Mouse (Mus musculus) cerebellum, postnatal 36 days (tissue): ENCODE measurements around the gene Atp1a1.

Experiments
- DNase-seq, 2 experiments: peaks; one replicate each; pipeline ENCODE4 v3.0.0; 2021 to 2022; ENCODE audit warnings: mixed read lengths in 2 of 2

The Atp1a1 gene

DNA sequence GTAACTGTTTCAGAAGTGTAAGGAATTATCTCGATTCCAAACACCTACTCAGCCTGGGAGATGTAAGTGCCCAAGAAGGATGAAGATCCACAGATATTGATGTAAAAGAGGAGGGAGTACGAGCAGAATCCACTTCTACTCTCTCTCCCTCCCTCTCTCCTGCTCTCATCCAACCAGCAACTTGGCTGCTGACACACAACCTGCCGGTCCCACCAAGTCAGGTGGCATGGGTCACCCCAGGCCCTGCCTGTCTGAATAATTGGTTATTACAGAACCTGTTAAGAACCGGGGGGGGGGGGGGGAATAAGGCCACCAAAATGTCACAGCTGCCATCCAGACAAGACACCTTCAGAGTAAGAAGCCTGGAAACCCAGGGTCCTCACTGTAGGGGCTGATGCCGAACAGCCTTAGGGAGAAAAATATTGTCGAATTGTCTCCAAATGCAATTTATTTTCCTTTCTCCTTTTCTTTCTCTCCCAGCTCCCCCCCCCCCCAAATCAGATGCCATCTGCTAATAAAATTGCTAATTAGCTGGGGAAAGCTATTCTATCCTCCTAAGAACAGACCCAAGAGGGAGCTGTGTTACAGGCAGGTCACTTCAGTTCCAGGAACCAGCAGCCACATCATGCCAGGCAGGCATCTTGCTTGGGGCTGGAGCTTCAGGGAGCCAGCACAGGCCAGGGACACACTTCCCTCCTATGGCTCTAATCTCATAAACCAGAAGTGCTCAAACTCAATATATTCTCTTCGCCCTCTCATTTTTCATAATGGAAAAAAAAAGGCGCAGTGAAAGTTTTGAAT is 6.7 kb upstream of the Atp1a1 start:
- DNase-seq, result no peak

DNA sequence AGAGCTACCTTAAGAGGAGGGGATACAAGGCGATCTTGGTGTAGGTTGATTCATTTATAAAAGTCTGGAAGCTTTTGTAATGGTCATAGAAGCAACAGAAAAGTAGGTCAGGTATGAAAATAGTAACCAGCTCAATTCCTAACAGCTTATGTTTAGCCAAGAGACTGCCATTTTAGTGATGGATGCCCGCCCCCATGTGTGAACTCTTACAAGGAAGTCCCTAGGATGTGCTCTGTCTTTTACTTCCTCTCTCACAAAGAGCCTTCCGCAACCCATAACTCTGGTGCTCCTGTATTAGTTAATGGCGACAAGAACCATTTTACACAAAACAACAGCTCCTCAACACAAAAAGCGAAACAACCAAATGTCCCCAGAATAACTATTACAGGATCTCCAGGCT is 4.8 kb upstream of the Atp1a1 start:
- DNase-seq, result no peak

DNA sequence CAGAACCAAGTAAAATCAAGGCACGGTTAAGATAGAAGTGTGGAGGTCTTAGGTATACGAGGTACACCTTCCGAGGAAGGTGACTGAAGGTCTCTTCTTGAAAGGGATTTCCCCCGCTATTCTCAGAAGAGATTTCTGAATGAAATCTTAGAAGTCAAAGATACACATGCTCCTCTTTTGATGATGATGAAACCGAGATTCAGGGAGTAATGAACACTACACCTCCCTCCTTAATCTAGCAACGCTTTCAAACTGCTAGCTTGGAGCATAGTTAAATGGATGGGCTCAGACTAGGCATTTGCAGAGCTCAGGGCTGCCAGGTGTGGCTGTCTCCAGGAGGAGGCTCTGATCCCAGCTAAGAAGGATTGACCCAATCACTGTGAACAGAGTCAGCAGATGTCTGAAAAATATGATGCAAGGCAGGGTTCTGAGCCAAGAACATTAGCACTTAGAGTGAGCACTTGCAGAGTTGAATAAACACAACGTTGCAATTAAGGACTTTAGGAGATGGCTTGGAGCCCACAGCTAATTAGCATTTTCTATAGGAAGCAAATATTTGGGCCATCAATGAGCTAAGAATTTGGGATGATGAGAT is 2.5 kb upstream of the Atp1a1 start:
- DNase-seq, result no peak

DNA sequence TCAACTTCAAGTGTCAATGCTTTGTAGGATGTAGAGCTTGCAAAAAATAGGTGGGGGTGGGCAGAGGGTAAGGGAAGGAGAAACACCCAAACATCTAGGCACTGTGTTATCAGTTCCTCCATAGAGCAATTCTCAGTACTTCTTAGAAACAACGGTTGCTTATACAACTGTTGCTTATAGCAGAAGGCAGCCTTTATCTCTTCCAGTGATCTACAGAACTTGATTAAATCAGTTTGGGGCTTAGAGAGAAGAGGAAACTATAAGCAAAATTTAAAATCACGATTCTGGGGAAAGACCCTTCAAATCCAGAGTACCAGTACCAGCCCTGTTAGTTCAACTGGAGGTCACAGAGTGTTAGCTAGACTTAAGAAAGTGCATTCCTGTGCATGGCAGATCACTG is 1.2 kb upstream of the Atp1a1 start:
- DNase-seq, result no peak

DNA sequence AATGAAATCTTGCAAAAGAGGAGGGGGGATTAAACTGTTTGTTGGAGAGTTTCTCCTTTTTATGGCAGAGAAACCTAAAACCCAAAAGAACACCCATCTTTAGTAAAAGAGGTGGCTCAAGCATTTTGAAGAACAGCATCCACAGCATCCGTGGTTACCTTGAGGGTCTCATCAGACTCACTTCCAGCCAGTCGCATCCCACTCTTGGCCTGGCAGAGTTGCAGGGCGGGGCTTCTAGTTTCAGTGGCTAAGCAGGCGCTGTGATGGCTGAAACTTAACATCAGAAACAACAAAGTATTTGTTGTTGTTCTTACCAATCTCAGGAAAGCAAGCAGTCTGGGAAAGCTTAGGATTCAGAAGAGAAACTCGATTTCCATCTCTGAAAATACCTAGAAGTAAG is 807 bp upstream of the Atp1a1 start:
- DNase-seq, result no peak

DNA sequence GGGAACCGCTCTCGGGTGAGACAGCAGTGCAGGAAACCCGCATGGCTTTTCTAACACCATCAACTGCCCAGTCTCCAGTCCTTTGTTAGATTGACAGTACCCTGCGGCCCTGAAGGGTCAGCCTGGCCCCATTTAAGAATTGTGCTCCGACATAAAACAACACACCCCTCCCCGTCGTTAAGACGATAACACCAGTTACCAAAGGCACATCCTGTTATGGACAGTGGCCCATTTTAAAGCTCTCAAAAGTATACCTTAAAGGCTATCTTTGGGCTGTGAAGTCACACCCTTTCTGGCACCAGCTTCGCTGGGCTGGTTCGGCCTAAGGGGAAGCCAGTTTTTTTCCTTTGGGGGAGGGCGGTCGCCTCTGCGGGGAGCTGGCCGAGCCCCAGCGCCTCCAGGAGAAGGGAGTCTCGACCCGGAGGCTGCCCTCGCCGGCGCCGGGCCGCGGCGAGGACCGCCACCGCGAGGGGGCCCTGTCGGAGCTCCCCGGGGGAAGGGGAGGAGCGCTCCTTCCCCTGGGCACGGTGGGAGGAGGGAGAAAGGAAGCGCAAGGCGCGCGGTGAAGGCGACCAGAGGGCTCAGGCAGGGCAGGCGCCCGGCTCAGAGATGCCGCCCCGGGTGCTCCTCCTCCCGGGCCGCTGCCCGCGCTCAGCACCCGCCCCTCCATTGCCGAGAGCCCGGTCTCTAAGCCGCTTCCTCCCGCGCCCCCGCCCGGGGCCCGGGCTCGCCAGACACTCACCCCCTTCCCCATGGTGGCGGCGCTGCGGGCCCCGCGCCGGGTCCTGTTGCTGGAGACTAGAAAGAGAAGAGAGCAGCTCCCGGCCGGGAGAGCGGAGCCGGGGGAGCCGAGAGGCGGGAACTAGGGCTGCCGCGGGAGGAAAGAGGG is 579 bp downstream of the Atp1a1 start:
- peak; percentile 87 to 88 for DNase-seq

DNA sequence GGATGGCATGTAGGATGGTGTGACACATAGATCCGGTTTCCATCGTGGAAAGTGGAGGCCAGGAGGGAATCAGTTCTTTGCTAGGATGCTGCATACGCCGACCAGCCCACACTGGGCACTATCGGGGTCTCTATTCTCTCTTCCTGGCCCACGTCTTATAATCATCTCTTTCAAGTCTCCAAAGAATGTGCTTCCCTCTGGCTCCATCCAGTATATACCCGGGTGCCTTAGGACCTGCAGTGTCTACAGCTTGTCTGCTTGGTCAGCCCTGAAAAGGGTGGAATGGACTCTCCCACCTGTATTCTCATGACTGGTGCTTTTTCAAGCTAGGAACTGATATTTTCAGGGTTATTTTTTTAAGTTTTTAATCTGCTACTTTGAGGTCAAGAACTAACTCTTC is 1.3 kb downstream of the Atp1a1 start:
- no peak for DNase-seq

DNA sequence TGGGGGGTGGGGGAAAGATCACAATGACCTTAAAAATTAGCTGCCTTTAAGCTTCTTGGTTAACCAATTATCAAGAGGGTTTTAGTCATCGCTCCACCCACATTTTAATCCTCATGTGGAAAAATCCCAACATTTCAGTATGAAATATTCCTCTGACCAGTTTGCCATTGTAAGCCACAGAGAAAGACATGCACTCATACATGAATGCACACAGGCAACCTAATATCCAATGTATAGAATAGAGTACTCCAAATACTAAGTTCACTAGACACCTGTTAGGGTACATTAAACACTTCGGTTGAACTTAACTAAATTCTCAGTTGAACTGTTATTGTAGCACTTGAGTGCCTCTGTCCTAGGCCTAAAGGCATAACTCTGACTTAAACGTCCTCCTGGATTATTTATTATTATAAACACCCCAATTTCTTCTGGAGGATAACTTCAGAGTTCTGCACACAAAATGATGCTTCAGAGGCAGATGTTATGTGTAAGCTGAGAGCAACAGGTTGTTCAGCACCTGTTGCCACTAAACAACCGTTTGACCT is 1.9 kb downstream of the Atp1a1 start:
- DNase-seq, result no peak

DNA sequence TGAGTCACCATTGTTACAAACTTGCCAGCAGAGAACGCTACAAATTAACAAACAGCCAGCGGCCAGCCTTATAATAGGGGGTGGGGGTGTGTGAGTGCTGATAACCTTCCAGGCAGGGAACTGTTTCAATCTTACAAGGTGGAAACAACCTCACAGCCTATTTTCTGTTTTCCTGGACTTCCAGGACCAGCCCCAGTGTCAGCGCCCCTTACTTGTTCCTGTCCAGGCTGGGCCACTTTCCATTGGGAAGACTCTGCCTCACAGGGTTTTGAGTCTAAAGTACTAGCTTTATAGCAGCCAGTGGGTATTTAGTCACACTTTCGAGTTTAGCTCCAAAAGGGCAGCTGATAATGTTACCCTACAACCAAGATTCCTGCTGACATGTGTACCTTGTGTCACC is 2.8 kb downstream of the Atp1a1 start:
- DNase-seq, result no peak

DNA sequence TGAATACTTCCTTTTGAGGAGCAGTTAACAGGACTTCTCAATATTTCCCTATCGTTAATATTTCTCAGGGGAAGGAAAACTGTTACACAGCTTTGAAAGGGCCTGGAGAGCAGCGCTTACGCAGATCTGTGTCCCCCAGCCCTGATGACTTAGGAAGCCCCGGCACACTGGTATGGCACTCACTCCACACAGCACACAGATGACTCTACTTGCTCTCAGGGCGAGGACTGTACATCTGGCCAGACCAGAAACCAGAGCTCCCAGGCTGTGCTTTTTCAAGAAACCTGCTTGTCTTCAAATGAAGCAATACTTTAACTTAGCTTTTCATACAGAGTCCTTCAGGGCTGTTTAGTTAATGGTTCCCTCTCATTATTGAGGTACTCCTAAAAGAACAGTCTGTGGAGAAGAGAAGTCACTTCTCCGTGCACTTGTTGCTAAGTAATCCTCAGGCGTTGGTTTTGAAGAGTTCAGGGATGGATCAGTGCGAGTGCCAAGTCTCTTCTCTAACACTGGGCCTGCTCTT is 3.4 kb downstream of the Atp1a1 start:
- no peak for DNase-seq

DNA sequence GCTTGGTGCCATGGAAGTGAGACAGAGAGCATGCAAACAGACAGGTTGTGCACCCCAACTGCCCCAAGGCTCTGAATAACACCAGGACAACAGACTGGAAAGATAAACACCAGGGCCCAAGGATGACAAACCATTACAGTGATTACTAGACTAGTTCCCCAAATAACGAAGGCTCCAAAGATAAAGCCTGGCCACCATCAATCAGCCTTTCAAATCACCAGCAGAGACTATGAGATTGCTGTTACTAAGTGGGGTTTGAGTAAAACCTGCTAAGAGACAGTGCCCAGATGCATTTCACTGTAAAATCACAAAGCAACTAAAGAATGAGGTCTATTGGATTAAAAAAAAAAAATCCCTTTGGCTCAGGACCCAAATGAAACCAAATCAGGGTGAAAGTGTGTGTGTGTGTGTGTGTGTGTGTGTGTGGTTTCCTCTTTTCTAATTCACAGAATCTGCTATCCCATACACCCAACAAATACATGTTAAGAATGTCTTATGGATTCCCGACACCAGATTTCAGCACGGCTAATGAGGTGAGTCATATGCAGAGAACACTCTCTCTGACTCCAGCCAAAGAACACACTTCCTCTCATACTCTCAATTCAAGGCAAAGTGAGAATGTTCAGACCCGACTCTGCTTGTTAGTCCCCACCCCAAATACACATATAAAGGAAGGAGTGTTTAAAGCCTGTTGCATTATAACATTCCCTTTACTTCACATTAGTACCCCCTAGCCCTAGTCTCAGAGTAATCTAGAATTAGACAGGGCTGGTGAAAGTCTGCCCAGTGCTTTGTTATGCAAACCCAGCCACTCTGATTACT is 4.4 kb downstream of the Atp1a1 start:
- DNase-seq, result no peak

DNA sequence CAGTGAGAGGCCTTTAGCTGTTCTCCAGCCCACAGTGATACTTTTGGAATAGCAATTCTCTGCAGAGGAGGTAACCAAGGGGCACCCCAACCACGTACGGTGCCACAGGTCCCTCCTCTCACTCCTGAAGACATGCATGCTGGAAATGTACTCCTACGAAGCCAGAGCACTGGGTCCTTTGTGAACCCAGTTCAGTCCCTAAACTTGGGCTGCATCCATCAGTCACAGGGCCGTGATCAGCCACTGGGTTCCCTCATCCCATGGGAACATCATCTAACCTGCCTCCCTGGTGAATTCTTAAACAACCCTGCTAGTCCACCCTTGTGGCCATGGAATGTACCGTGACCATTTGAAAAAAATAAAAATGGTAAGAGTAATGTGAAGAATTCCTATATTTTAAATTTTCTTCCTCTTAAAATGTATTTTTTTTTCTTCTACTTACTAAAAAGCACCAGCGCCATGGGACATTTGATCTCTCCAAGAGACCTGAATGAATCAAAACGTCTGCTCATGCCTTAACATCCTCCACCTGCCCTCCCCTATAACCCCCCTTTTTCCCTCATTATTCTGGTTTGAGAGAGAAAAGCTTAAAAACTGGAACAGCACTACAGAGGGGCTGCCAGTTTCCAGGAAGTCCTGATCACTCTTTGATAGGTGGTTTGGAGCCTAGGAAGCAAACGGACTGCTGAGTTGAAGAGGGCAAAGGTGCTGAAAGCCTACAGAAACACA is 5.1 kb downstream of the Atp1a1 start:
- no peak for DNase-seq

DNA sequence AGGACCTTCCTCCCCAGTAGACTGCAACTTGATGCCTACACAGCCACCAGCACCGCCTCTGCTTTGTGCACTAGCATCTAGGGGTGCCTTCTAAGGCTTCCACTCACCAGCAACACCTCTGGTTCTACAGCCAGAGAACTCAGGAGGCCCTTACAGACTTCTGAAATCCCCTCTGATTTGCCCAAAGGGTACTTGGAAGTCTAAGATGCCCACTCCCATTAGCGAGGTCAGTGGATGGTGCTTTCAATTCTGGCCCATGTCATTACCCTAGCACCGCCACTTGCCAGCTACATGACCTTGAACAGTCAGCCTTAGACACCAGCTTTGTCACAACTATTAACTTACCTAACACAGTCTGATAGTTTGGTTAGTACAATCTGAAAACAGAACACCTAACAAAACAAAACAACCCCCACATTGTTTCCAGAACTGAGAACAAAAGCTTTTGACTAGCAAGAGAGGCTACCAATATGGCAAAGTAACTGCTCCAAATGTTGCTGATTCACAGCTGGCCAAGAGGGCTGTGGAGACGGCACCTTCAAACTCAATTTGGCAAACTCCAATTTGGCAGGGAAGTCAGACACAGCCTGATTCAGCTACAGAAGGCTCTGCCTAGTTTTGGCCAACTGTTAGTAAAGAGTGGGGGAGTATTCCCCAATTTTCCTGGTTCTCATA is 6.1 kb downstream of the Atp1a1 start:
- DNase-seq, result no peak

DNA sequence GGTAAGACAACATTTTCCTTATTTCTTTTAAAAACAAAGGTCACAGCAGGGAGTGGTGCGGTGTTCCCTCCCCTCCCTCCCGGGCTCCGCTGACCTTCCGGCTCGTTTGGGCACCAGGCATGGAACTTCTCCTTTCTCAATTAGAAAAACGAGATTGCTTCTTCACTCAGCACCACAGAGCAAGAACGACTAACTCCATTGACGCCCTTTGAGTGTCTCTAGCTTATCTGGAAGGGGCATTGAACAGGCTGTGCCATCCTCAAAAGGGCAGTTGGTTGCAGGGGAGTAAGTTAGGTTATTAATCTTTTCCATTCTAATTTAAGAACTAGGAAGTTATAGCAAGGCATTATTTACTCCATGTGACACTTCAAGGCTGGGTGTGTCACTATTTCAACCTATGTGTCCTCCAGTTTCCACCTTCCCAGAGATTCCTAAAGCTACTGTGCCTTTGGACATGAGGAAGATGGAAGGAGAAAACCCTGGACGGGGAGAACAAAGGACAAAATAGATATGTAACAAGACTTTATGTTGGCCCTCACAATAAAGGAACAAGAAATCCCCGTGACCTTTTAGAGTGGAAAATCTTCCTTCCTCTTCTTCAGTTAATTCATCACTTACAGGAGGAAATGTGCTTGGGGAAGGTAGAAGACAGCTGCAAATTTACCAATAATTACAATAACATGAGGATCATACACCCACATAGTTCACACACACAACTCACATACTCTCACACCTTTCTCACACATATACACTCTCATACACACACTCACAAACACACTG is 7.0 kb downstream of the Atp1a1 start:
- no peak for DNase-seq

DNA sequence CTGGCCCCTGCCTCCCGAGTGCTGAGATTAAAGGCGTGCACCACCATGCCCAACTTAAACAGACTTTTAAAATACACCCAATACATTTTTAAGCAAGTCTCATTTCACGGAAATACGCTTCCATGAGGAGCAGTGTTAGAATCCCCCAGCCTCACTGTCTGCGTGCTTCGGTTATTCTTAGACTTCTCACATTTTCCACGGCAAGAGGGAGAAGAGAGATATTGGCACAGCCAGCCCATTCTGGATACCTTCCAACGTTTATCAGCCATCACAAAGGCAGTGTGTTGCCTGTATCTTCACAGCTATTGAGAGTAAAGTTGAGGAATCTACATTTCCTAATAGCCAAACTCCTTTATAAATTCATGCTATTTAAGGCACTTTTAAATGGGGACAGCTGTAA is 7.8 kb downstream of the Atp1a1 start:
- peak; percentile 56 to 69 for DNase-seq

DNA sequence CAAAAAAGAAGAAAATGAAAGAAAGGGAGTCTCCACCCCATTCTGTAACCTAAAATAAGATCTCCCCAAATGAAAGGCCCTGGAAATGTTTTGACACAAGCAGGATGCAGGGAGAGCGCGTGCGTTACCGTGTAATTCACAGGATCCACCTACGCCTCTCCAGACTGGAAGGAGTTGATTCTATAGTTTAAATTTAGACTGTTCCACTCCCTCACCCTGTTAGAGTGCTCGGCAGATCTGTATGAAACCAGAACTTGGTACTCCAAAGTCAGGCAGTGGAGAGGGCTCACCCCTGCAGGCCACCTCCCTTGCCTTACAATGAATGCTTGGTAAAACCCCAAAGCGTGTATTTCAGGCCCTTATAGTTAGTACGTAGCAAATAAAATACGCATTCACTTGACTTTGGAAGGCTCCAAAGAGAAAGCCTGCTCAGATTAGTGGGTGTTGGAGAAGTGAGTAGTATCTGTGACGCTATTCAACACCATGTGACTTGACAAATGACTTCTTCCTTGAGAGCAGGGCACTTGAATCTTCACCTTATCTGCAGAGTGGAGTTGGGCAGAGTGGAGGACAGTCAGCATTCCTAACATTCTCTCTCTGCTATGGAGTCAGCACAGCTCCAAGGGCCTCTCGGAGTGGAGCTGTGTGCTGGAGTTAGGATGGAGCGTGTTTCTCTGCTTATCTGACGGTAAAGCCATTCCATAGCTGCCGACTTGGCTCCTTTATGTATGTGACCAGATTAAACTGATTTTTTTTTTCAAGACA is 8.4 kb downstream of the Atp1a1 start:
- no peak for DNase-seq

DNA sequence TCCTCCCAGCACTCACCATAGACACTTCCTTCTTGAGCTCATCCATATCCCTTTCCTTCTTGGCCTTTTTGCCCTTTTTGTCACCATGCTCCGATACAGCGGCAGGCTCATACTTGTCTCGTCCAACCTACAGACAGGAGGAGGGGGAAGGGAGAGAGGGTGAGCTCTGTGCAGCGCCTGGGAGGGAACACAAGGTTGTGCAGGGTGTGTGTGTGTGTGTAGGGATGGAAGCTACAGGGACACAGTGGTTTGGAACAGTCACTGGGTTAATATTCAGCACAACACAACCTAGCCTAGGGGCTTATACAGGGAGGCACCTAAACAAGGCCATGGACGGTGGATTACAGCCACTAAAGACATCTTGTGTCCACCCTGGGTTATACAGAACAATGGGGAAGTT is 9.5 kb downstream of the Atp1a1 start:
- DNase-seq, result no peak

DNA sequence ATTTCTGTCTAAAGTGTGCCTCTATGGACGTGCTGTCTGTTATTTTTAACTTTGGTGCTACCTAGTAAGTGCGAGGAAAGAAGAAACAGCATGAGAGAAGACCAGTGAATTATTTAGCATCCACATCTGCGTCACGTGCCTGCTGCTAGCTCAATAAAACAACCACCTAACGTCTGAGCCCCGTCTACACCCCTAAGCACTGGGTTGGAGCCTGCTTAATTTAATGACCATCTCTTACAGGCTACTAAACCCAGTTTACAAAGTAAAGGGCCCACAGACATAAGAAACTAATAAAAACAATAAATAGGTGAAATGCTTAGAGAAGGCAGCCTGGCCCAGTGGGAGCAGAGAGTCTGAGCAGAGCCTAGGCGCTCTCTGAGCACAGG is 11.2 kb downstream of the Atp1a1 start:
- DNase-seq, result no peak
